Mouse (Mus musculus) splenic B cell, adult 2 months (primary cell): ENCODE measurements around the gene Tagln2.
A peak's percentile ranks its signal among the peaks of the same experiment; 100 is the strongest.

Experiments
- DNase-seq: peaks from one replicate; pipeline ENCODE4 v3.0.0-alpha.2; 2011; ENCODE audit warnings: low read depth, low spot score
- H3K27me3 ChIP-seq: 2 replicates; pipeline ENCODE4 v1.6.1; 2012; ENCODE audit warnings: mild to moderate bottlenecking, low read length, moderate library complexity, mixed read lengths; ENCODE audit not compliant: control insufficient read depth, poor library complexity, insufficient read depth, severe bottlenecking
- H3K36me3 ChIP-seq: 2 replicates; pipeline ENCODE4 v1.6.1; 2012; ENCODE audit warnings: mild to moderate bottlenecking, low read length, moderate library complexity, mixed read lengths; ENCODE audit not compliant: control insufficient read depth, poor library complexity, insufficient read depth, severe bottlenecking

Gene Tagln2

GRCm38 (mm10) chr1:172499765-172500441, at the start of gene Tagln2:
Gene Tagln2, plus strand, starts transcription at chr1:172500047.
- peak; percentile 66 for DNase-seq
- no peaks in the 10 kb centered on the region for H3K27me3 ChIP-seq
- no peaks in the 10 kb centered on the region for H3K36me3 ChIP-seq

- Histone ChIP-seq H3K36me3 (no peaks in the 10 kb centered on the region), H3K27me3 (no peaks in the 10 kb centered on the region)
- DNase-seq = peak; percentile 48
Measured at GRCm38 (mm10) chr1:172450226-172450625, 49.6 kb upstream of the Tagln2 start.

- peak; percentile 23 for DNase-seq
- H3K36me3 ChIP-seq = no peaks in the 10 kb centered on the region
- H3K27me3 ChIP-seq = no peaks in the 10 kb centered on the region
Measured at GRCm38 (mm10) chr1:172450848-172451470, 48.9 kb upstream of the Tagln2 start.

- DNase-seq = no peak
- no peaks in the 10 kb centered on the region for H3K27me3 ChIP-seq
- no peaks in the 10 kb centered on the region for H3K36me3 ChIP-seq
Measured at GRCm38 (mm10) chr1:172452911-172453310, 46.9 kb upstream of the Tagln2 start.

GRCm38 (mm10) chr1:172453810-172454209, 46.0 kb upstream of the Tagln2 start:
- Histone ChIP-seq H3K27me3 (no peaks in the 10 kb centered on the region), H3K36me3 (no peaks in the 10 kb centered on the region)
- no peak for DNase-seq

GRCm38 (mm10) chr1:172455416-172455815, 44.4 kb upstream of the Tagln2 start:
- Histone ChIP-seq H3K36me3 (no peaks in the 10 kb centered on the region), H3K27me3 (no peaks in the 10 kb centered on the region)
- DNase-seq = peak; percentile 64

GRCm38 (mm10) chr1:172456001-172456677, 43.7 kb upstream of the Tagln2 start:
- no peaks in the 10 kb centered on the region for H3K36me3 ChIP-seq
- peak; percentile 24 for DNase-seq

GRCm38 (mm10) chr1:172457196-172457595, 42.7 kb upstream of the Tagln2 start:
- no peak for DNase-seq
- no peaks in the 10 kb centered on the region for H3K27me3 ChIP-seq
- no peaks in the 10 kb centered on the region for H3K36me3 ChIP-seq

More at GRCm38 (mm10) chr1:172456001-172456677, 43.7 kb upstream of the Tagln2 start:
- no peaks in the 10 kb centered on the region for H3K27me3 ChIP-seq

GRCm38 (mm10) chr1:172458041-172458440, 41.8 kb upstream of the Tagln2 start:
- DNase-seq = no peak
- H3K36me3 ChIP-seq = no peaks in the 10 kb centered on the region

GRCm38 (mm10) chr1:172461602-172462001, 38.2 kb upstream of the Tagln2 start:
- no peak for DNase-seq
- Histone ChIP-seq H3K36me3 (no peaks in the 10 kb centered on the region), H3K27me3 (no peaks in the 10 kb centered on the region)

More at GRCm38 (mm10) chr1:172458041-172458440, 41.8 kb upstream of the Tagln2 start:
- no peaks in the 10 kb centered on the region for H3K27me3 ChIP-seq

GRCm38 (mm10) chr1:172462534-172462933, 37.3 kb upstream of the Tagln2 start:
- DNase-seq = no peak
- H3K36me3 ChIP-seq = no peaks in the 10 kb centered on the region
- H3K27me3 ChIP-seq = no peaks in the 10 kb centered on the region

GRCm38 (mm10) chr1:172463387-172464333, 36.2 kb upstream of the Tagln2 start:
- Histone ChIP-seq H3K36me3 (no peaks in the 10 kb centered on the region), H3K27me3 (no peaks in the 10 kb centered on the region)
- DNase-seq = no peak

GRCm38 (mm10) chr1:172468301-172468877, 31.5 kb upstream of the Tagln2 start:
- Histone ChIP-seq H3K36me3 (no peaks in the 10 kb centered on the region), H3K27me3 (no peaks in the 10 kb centered on the region)
- no peak for DNase-seq

- no peaks in the 10 kb centered on the region for H3K36me3 ChIP-seq
- no peak for DNase-seq
- H3K27me3 ChIP-seq = no peaks in the 10 kb centered on the region
Measured at GRCm38 (mm10) chr1:172469373-172469772, 30.5 kb upstream of the Tagln2 start.
